Mouse (Mus musculus): ENCODE measurements around the gene Kif21a. TPM values are rescaled to one million over a fixed set of nuclear protein-coding genes. Genes with fewer than 3 reads are reported as not detected.

The Kif21a gene
- total and polyA plus RNA-seq, 3 experiments, result not detected

DNA sequence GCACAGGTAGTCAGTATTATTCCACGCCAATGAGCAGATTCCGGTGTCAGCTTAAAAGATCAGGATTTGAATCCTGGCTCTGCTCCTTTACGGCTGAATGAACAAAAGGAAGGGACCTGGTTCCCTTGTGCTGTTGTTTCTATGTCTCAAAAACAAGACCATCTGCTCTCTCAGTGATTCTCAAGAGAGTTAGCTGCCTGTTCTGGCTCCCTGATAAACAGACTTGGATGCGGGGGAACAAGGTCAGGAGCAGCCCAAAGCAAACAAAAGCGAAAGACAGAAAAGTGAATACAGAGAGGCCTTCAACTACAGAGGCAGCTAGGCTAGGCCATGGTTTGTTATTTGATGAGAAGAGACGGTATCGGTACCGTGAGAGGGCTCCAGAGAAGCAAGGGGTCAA lies 27.5 kb downstream of the Kif21a start:
- Histone ChIP-seq H3K4me1 (ENCODE audit: control insufficient read depth in 1 of 2, insufficient read depth in 2 of 2, low read length in 2 of 2) (no peaks in the 10 kb centered on the region), H3K27ac (ENCODE audit: control insufficient read depth, low read depth, low read length) (no peak overlapping the region), H3K79me2 (ENCODE audit: control insufficient read depth, insufficient read depth, low read length, poor library complexity) (no peaks in the 10 kb centered on the region), H3K27me3 (ENCODE audit: control insufficient read depth in 1 of 2, insufficient read depth in 2 of 2, low read length in 2 of 2) (no peaks in the 10 kb centered on the region), H3K36me3 (ENCODE audit: control insufficient read depth in 1 of 2, insufficient read depth in 2 of 2, low read length in 2 of 2) (no peaks in the 10 kb centered on the region), H3K9me3 (replicated peaks; ENCODE audit: insufficient read depth, low read length) (no peaks in the 10 kb centered on the region), H3K4me3 (ENCODE audit: control insufficient read depth in 1 of 2, insufficient read depth in 1 of 2, low read depth in 2 of 2, low read length in 2 of 2) (no peak overlapping the region), H3K9ac (ENCODE audit: control insufficient read depth, low read depth, low read length, poor library complexity, severe bottlenecking) (no peak overlapping the region)
- DNase-seq (ENCODE audit: low read depth, low spot score), result no peak
- TF ChIP-seq GATA1 (IDR thresholded peaks at IDR 0.05; ENCODE audit: low read depth, low read length) (no peak), MYB (IDR thresholded peaks at IDR 0.05; ENCODE audit: low read depth, low read length) (no peak), MAZ (IDR thresholded peaks at IDR 0.05; ENCODE audit: low read depth, low read length) (no peak), KAT2A (conservative IDR thresholded peaks at IDR 0.05; ENCODE audit: low read depth, low read length) (no peak), ETS1 (IDR thresholded peaks at IDR 0.05; ENCODE audit: low read depth, low read length) (no peak), SMC3 (IDR thresholded peaks at IDR 0.05; ENCODE audit: low read depth, low read length) (no peak), BHLHE40 (IDR thresholded peaks at IDR 0.05; ENCODE audit: borderline replicate concordance, low read depth, low read length) (no peak)

DNA sequence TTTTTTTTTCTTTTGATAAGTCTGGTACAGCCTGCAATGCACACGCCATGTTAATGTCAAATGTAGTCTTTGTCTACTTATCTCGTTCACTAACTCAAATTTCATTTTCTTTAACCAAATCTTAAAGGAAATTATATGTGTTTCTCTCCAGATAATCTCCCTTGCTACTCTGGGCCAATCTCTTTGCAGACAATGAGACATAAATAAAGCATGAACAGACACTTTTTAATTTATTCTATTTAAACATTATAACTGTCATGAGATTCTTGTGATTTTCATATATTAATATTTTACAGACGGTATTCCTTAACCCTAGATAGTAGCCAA lies 30.9 kb downstream of the Kif21a start:
- DNase-seq (ENCODE audit: low read depth, low spot score), result no peak
- H3K27me3 ChIP-seq (ENCODE audit: control insufficient read depth in 1 of 2, insufficient read depth in 2 of 2, low read length in 2 of 2), result no peaks in the 10 kb centered on the region
- TF ChIP-seq MAZ (IDR thresholded peaks at IDR 0.05; ENCODE audit: low read depth, low read length) (no peak), ZKSCAN1 (IDR thresholded peaks at IDR 0.05; ENCODE audit: low read depth, low read length) (no peak), USF1 (IDR thresholded peaks at IDR 0.05; ENCODE audit: low read depth, low read length) (no peak), CTCF (IDR thresholded peaks at IDR 0.05 in 2 of 3, conservative IDR thresholded peaks at IDR 0.05 in 1 of 3; ENCODE audit: control insufficient read depth in 1 of 3, insufficient read depth in 1 of 3, low read depth in 2 of 3, low read length in 3 of 3, poor library complexity in 1 of 3, severe bottlenecking in 1 of 3) (no peak), NRF1 (IDR thresholded peaks at IDR 0.05; ENCODE audit: insufficient read depth, low read depth, low read length, poor library complexity, severe bottlenecking) (no peak), MYB (IDR thresholded peaks at IDR 0.05; ENCODE audit: low read depth, low read length) (no peak), ELF1 (IDR thresholded peaks at IDR 0.05; ENCODE audit: low read depth, low read length) (no peak), EP300 (IDR thresholded peaks at IDR 0.05; ENCODE audit: low read depth in 1 of 2, low read length in 2 of 2) (no peak), MYC (IDR thresholded peaks at IDR 0.05; ENCODE audit: low read depth, low read length) (no peak), HCFC1 (IDR thresholded peaks at IDR 0.05; ENCODE audit: low read depth, low read length) (no peak), SIN3A (IDR thresholded peaks at IDR 0.05; ENCODE audit: low read length) (no peak), RCOR1 (IDR thresholded peaks at IDR 0.05; ENCODE audit: low read depth, low read length) (no peak), POLR2A (IDR thresholded peaks at IDR 0.05; ENCODE audit: control insufficient read depth in 1 of 2, insufficient read depth in 1 of 2, low read depth in 1 of 2, low read length in 2 of 2, poor library complexity in 1 of 2) (no peak), POLR2AphosphoS5 (IDR thresholded peaks at IDR 0.05; ENCODE audit: borderline replicate concordance, low read depth, low read length) (no peak), GABPA (IDR thresholded peaks at IDR 0.05; ENCODE audit: low read depth, low read length) (no peak), USF2 (IDR thresholded peaks at IDR 0.05; ENCODE audit: borderline replicate concordance in 1 of 2, insufficient read depth in 1 of 2, low read depth in 1 of 2, low read length in 2 of 2) (no peak), JUND (IDR thresholded peaks at IDR 0.05; ENCODE audit: low read depth, low read length) (no peak), E2F4 (IDR thresholded peaks at IDR 0.05; ENCODE audit: borderline replicate concordance, low read depth, low read length) (no peak)
- no peaks in the 10 kb centered on the region for H3K36me3 ChIP-seq (ENCODE audit: control insufficient read depth in 1 of 2, insufficient read depth in 2 of 2, low read length in 2 of 2)
- no peaks in the 10 kb centered on the region for H3K9me3 ChIP-seq (replicated peaks; ENCODE audit: insufficient read depth, low read length)
- H3K4me3 ChIP-seq (ENCODE audit: control insufficient read depth in 1 of 2, insufficient read depth in 1 of 2, low read depth in 2 of 2, low read length in 2 of 2), result no peak overlapping the region
- no peaks in the 10 kb centered on the region for H3K79me2 ChIP-seq (ENCODE audit: control insufficient read depth, insufficient read depth, low read length, poor library complexity)
- H3K27ac ChIP-seq (ENCODE audit: control insufficient read depth, low read depth, low read length), result no peak overlapping the region
- H3K9ac ChIP-seq (ENCODE audit: control insufficient read depth, low read depth, low read length, poor library complexity, severe bottlenecking), result no peak overlapping the region
- H3K4me1 ChIP-seq (ENCODE audit: control insufficient read depth in 1 of 2, insufficient read depth in 2 of 2, low read length in 2 of 2), result no peaks in the 10 kb centered on the region
